Mouse (Mus musculus) forebrain, embryonic 10.5 days (tissue): ENCODE measurements around the gene Gm10037. TPM values are rescaled to one million over a fixed set of nuclear protein-coding genes. Genes with fewer than 3 reads are reported as not detected.

Source experiments
- polyA plus RNA-seq: library from polyadenylated mRNA; unstranded; fragments of >200 nt; fragmentation: Nextera tagmentation; extraction: Ambion mirVana; gene quantifications from 2 replicates; pipeline ENCODE4 v1.2.1, GENCODE M21; 2016

Gm10037 gene
- polyA plus RNA-seq, 1 experiment from 2014 or later, result 2.5 TPM

Other genes starting within 250 kb of the Gm10037 start
- gene Zfp729b, start 221.4 kb upstream of the Gm10037 start, polyA plus RNA-seq, result 3.4 TPM in 2 replicates
- gene Gm49345, start 193.3 kb upstream of the Gm10037 start, polyA plus RNA-seq, result not detected in 2 replicates
- gene Zfp729a, start 193.3 kb upstream of the Gm10037 start, polyA plus RNA-seq, result 2.8 and 3.0 TPM in 2 replicates
- 9.5 and 10.1 TPM in 2 replicates for gene Zfp738, start 144.0 kb upstream of the Gm10037 start, polyA plus RNA-seq
- gene Zfp65, start 101.9 kb upstream of the Gm10037 start, polyA plus RNA-seq, result 6.9 and 8.3 TPM in 2 replicates
- 5.0 and 5.4 TPM in 2 replicates for gene Zfp85, start 75.9 kb upstream of the Gm10037 start, polyA plus RNA-seq
- gene Zfp493, start 51.4 kb upstream of the Gm10037 start, polyA plus RNA-seq, result 4.3 and 4.6 TPM in 2 replicates
- 6.0 and 7.8 TPM in 2 replicates for gene Zfp273, start 17.4 kb upstream of the Gm10037 start, polyA plus RNA-seq
- not detected in 2 replicates for gene BC048507, start 32.2 kb downstream of the Gm10037 start, polyA plus RNA-seq